Comparison of ENCODE assay signal across 8 mouse cellular contexts in the genomic region with DNA sequence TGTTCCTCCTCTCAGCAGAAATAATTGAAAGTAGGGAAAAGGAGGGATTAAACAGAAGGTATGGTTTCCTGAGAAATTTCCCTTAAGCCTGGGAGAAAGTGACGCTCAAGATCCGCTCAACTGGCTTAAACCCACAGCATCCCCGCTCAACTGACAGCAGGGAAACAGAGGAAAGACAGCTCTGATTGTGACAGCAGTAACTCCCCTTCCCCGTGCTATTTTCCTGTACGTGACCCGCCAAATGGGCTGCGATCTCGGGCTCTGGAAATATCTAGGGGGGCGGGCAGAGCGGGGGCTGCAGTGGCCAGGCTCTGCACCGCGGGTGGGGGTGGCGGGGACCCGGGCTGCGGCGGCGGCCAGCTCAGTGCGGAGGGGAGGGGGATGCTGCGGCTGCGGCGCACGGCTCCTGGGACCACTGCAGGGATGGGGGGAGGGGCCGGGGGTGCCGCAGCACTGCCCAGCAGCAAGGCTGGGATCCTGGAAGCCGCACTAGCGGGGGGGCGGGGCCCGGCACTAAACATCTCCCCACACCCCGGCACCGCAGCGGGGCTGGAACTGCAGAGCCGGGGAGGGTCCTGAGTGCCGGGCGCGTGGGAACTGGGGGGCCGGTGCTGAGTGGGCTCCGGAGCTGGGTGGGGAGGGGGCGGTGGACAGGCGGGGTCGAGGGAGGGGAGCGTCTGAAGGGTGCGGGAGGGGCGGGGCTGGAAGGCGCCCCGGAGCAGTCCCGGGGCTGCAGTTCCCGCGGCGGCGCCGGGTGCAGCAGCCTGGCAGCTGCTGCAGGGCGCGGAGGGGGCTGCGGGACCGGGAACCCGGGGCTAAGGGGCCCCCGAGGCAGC. TPM values are rescaled to one million over a fixed set of nuclear protein-coding genes. Genes with fewer than 3 reads are reported as not detected.
A peak's percentile ranks its signal among the peaks of the same experiment; 100 is the strongest.
DNase-seq lines count a peak whose midpoint lies in the region; ATAC-seq lines count a peak whose summit lies in the region.

No protein-coding gene starts in this region.

- no peaks in the 10 kb centered on the region for H3K9me3 ChIP-seq in embryonic facial prominence, embryonic 15.5 days (replicated peaks)
- H3K9me3 ChIP-seq in intestine, embryonic 14.5 days (ENCODE audit: control insufficient read depth, low read length), result no peaks in the 10 kb centered on the region
- H3K9me3 ChIP-seq in midbrain, embryonic 12.5 days, result no peaks in the 10 kb centered on the region

- WGBS in embryonic facial prominence, embryonic 15.5 days, result 1% methylated on average over 39 of the region's 57 CpGs
- 1% methylated on average over 44 of the region's 57 CpGs for WGBS in intestine, embryonic 14.5 days
- WGBS in midbrain, embryonic 12.5 days, result under 1% methylated on average over 36 of the region's 57 CpGs

- H3K4me2 ChIP-seq in embryonic facial prominence, embryonic 15.5 days (replicated peaks), result peak overlapping the region; percentile 89
- peak overlapping the region; percentile 81 for H3K4me2 ChIP-seq in intestine, embryonic 14.5 days (ENCODE audit: low read length)
- H3K4me2 ChIP-seq in midbrain, embryonic 12.5 days (replicated peaks), result peak overlapping the region; percentile 74

- DNase-seq in left cerebral cortex, postnatal 4 days, result peak; percentile 56
- DNase-seq in left cerebral cortex, adult 11 months (ENCODE audit: low spot score), result no peak
- DNase-seq in WW6 (ENCODE audit: low read depth, low spot score), result peak; percentile 18
- peak; percentile 59 for DNase-seq in intestine, embryonic 14.5 days (ENCODE audit: low spot score)
- DNase-seq in thymus, postnatal 10 days (ENCODE audit: low spot score in 2 of 2), result peak; percentile 45 to 46
- no peak for DNase-seq in left cerebral cortex, adult 8-10 months (ENCODE audit: low spot score in 2 of 2)

- H3K9ac ChIP-seq in embryonic facial prominence, embryonic 15.5 days, result peak overlapping the region; percentile 64
- H3K9ac ChIP-seq in intestine, embryonic 14.5 days (ENCODE audit: low read length), result peak overlapping the region; percentile 65
- H3K9ac ChIP-seq in midbrain, embryonic 12.5 days (replicated peaks), result peak overlapping the region; percentile 89

- no peaks in the 10 kb centered on the region for H3K27me3 ChIP-seq in embryonic facial prominence, embryonic 15.5 days
- no peaks in the 10 kb centered on the region for H3K27me3 ChIP-seq in intestine, embryonic 14.5 days (replicated peaks; ENCODE audit: control insufficient read depth, insufficient read depth, low read length)
- H3K27me3 ChIP-seq in midbrain, embryonic 12.5 days, result peaks cover 11% of the 10 kb centered on the region

- ATAC-seq in embryonic facial prominence, embryonic 15.5 days (ENCODE audit: insufficient number of reproducible peaks, low FRiP score, low TSS enrichment, low read depth), result peak; percentile 48
- peak; percentile 54 for ATAC-seq in intestine, embryonic 14.5 days (replicated peaks; ENCODE audit: low FRiP score, low TSS enrichment, low read depth)
- ATAC-seq in midbrain, embryonic 12.5 days (ENCODE audit: low FRiP score, low read depth), result peak; percentile 78

- peaks cover 41% of the 10 kb centered on the region for H3K4me1 ChIP-seq in embryonic facial prominence, embryonic 15.5 days
- peaks cover 15% of the 10 kb centered on the region for H3K4me1 ChIP-seq in intestine, embryonic 14.5 days (replicated peaks; ENCODE audit: control insufficient read depth, insufficient read depth, low read length)
- H3K4me1 ChIP-seq in midbrain, embryonic 12.5 days, result peaks cover 41% of the 10 kb centered on the region

- intact Hi-C loops in left cerebral cortex, postnatal 4 days (cut with DNase I), result no loop called here

- H3K4me3 ChIP-seq in embryonic facial prominence, embryonic 15.5 days (replicated peaks), result peak overlapping the region; percentile 87
- peak overlapping the region; percentile 76 for H3K4me3 ChIP-seq in intestine, embryonic 14.5 days (ENCODE audit: low read depth, low read length)
- peak overlapping the region; percentile 93 for H3K4me3 ChIP-seq in midbrain, embryonic 12.5 days

- H3K27ac ChIP-seq in embryonic facial prominence, embryonic 15.5 days (replicated peaks), result peak overlapping the region; percentile 79; the same call in 1 of the 2 replicates
- peak overlapping the region; percentile 64 for H3K27ac ChIP-seq in intestine, embryonic 14.5 days (ENCODE audit: low read depth)
- peak overlapping the region; percentile 85 for H3K27ac ChIP-seq in midbrain, embryonic 12.5 days (replicated peaks)

- peaks cover 34% of the 10 kb centered on the region for H3K36me3 ChIP-seq in embryonic facial prominence, embryonic 15.5 days
- H3K36me3 ChIP-seq in intestine, embryonic 14.5 days (ENCODE audit: control insufficient read depth, insufficient read depth, low read length), result peaks cover 41% of the 10 kb centered on the region
- H3K36me3 ChIP-seq in midbrain, embryonic 12.5 days, result peaks cover 35% of the 10 kb centered on the region

RNA-seq across cellular contexts. Expression of gene Camk2g, which starts 0.7 kb away (rescaled TPM):
- 100 to 1,000 TPM; 184 to 193 TPM for total RNA-seq in left cerebral cortex, postnatal 4 days (2021)
- polyA plus RNA-seq in embryonic facial prominence, embryonic 15.5 days (2015; fragmentation: Nextera tagmentation; extraction: Ambion mirVana), result 54.3 and 56.3 TPM in 2 replicates
- polyA plus RNA-seq in intestine, embryonic 14.5 days (2014; fragmentation: Nextera tagmentation; extraction: Ambion mirVana), result 47.6 and 53.3 TPM in 2 replicates
- 56.8 and 57.1 TPM in 2 replicates for polyA plus RNA-seq in midbrain, embryonic 12.5 days (2016; fragmentation: Nextera tagmentation; extraction: Ambion mirVana)
- 100 to 1,000 TPM; 341 to 406 (median 386) TPM for total RNA-seq in left cerebral cortex, adult 8-10 months (2022)

RNA-seq across cellular contexts. Expression of gene Plau, which starts 43.3 kb away (rescaled TPM):
- 1 to 10 TPM; 2.6 to 3.4 TPM for total RNA-seq in left cerebral cortex, postnatal 4 days (2021)
- polyA plus RNA-seq in embryonic facial prominence, embryonic 15.5 days (2015; fragmentation: Nextera tagmentation; extraction: Ambion mirVana), result 4.5 TPM in 2 replicates
- polyA plus RNA-seq in intestine, embryonic 14.5 days (2014; fragmentation: Nextera tagmentation; extraction: Ambion mirVana), result 1.1 and 1.3 TPM in 2 replicates
- 0.29 and 0.34 TPM in 2 replicates for polyA plus RNA-seq in midbrain, embryonic 12.5 days (2016; fragmentation: Nextera tagmentation; extraction: Ambion mirVana)
- total RNA-seq in left cerebral cortex, adult 8-10 months (2022), result 10 to 100 TPM in 2 of 4 experiments, 1 to 10 TPM in 2; 6.6 to 19.8 (median 10.3) TPM

RNA-seq across cellular contexts. Expression of gene Ndst2, which starts 58.8 kb away (rescaled TPM):
- total RNA-seq in left cerebral cortex, postnatal 4 days (2021), result 10 to 100 TPM; 22.6 to 23.5 TPM
- polyA plus RNA-seq in embryonic facial prominence, embryonic 15.5 days (2015; fragmentation: Nextera tagmentation; extraction: Ambion mirVana), result 35.1 and 38.8 TPM in 2 replicates
- 29.2 and 29.6 TPM in 2 replicates for polyA plus RNA-seq in intestine, embryonic 14.5 days (2014; fragmentation: Nextera tagmentation; extraction: Ambion mirVana)
- polyA plus RNA-seq in midbrain, embryonic 12.5 days (2016; fragmentation: Nextera tagmentation; extraction: Ambion mirVana), result 25.0 and 29.8 TPM in 2 replicates
- 10 to 100 TPM; 17.3 to 22.4 (median 20.1) TPM for total RNA-seq in left cerebral cortex, adult 8-10 months (2022)

Comparison
In these comparisons a context has a peak if more than half of its experiments do, and no peak if none do; other contexts are left out.
1. DNase-seq: peak in left cerebral cortex, postnatal 4 days (single experiment), WW6 (single experiment), intestine, embryonic 14.5 days (single experiment) and thymus, postnatal 10 days (2 of 2); none in left cerebral cortex, adult 11 months (single experiment) and left cerebral cortex, adult 8-10 months (0 of 2).
2. Peak in every context shown above with its lines, with median percentiles within 50 percentile points of each other: ATAC-seq, H3K27ac ChIP-seq, H3K4me2 ChIP-seq, H3K4me3 ChIP-seq and H3K9ac ChIP-seq.